ENCODE assay signal across 14 mouse cellular contexts in genomic region chr12:41257905-41258304, GRCm38 (mm10).
"Had no signal": no experiment of that assay in that cellular context is flagged by ENCODE, and none has a peak within 500 bp of the region (broad histone marks: within the 10 kb centered on the region; RNA-seq: fewer than 3 reads in every experiment).

No protein-coding gene starts in this region.

- H3K4me1 ChIP-seq: limb, embryonic 13.5 days; midbrain, embryonic 13.5 days; neural tube, embryonic 15.5 days had no signal

- H3K4me3 ChIP-seq: limb, embryonic 13.5 days; midbrain, embryonic 13.5 days; myocyte; neural tube, embryonic 15.5 days had no signal

- H3K9ac ChIP-seq: limb, embryonic 13.5 days; liver, embryonic 14.5 days; midbrain, embryonic 13.5 days; neural tube, embryonic 15.5 days had no signal

- H3K27ac ChIP-seq: kidney, postnatal 0 days; limb, embryonic 13.5 days; liver, embryonic 14.5 days; midbrain, embryonic 13.5 days; neural tube, embryonic 15.5 days had no signal

- H3K27me3 ChIP-seq: limb, embryonic 13.5 days; midbrain, embryonic 13.5 days; neural tube, embryonic 15.5 days had no signal

- H3K36me3 ChIP-seq: limb, embryonic 13.5 days; midbrain, embryonic 13.5 days; neural tube, embryonic 15.5 days had no signal

- H3K9me3 ChIP-seq: limb, embryonic 13.5 days; midbrain, embryonic 13.5 days; neural tube, embryonic 15.5 days had no signal

- ATAC-seq: midbrain, embryonic 13.5 days had no signal

- DNase-seq: kidney, adult 9 months; kidney, postnatal 36 days; layer of hippocampus, adult 9-11 months; layer of hippocampus, postnatal 36 days; lung, adult 18-20 months; right cerebral cortex, adult 18-20 months; right cerebral cortex, postnatal 25 days; thymus, postnatal 36 days had no signal

- H3K4me2 ChIP-seq: limb, embryonic 13.5 days; midbrain, embryonic 13.5 days; neural tube, embryonic 15.5 days had no signal
